Mouse (Mus musculus): ENCODE measurements around the gene Clip3. TPM values are rescaled to one million over a fixed set of nuclear protein-coding genes. Genes with fewer than 3 reads are reported as not detected.

Gene Clip3
- polyA plus RNA-seq, 1 experiment: 3.3 TPM

GRCm38 (mm10) chr7:30306083-30306779 is 14.7 kb downstream of the Clip3 start:
- no peak for DNase-seq
- Histone ChIP-seq H3K36me3 (ENCODE audit: control insufficient read depth, insufficient read depth, low read length) (no peaks in the 10 kb centered on the region), H3K27me3 (ENCODE audit: control insufficient read depth, insufficient read depth, low read length) (no peaks in the 10 kb centered on the region), H3K4me1 (replicated peaks; ENCODE audit: control insufficient read depth, insufficient read depth, low read length) (peaks cover 12% of the 10 kb centered on the region), H3K27ac (ENCODE audit: control insufficient read depth, insufficient read depth, low read length) (no peak overlapping the region), H3K4me3 (ENCODE audit: control insufficient read depth, insufficient read depth, low read length) (no peak overlapping the region)
- 89% methylated on average over 16 of the region's 16 CpGs for WGBS
- TF ChIP-seq CTCF (IDR thresholded peaks at IDR 0.05; ENCODE audit: borderline replicate concordance, control insufficient read depth, extremely low read depth, insufficient read depth, low read length, poor library complexity) (no peak), POLR2A (IDR thresholded peaks at IDR 0.05; ENCODE audit: control insufficient read depth, extremely low read depth, insufficient read depth, low read length, poor library complexity) (no peak)

- peak within 1 kb of the TSS; percentile 72 for H3K4me3 ChIP-seq (ENCODE audit: control insufficient read depth, insufficient read depth, low read length)
- WGBS: 7% methylated on average over 27 of the region's 27 CpGs
- DNase-seq: peak; percentile 93
- H3K4me1 ChIP-seq (replicated peaks; ENCODE audit: control insufficient read depth, insufficient read depth, low read length): peaks cover 12% of the 10 kb centered on the region
- TF ChIP-seq CTCF (IDR thresholded peaks at IDR 0.05; ENCODE audit: borderline replicate concordance, control insufficient read depth, extremely low read depth, insufficient read depth, low read length, poor library complexity) (0 out of 2 replicates have a peak, but pooled peaks have one; percentile 33), POLR2A (IDR thresholded peaks at IDR 0.05; ENCODE audit: control insufficient read depth, extremely low read depth, insufficient read depth, low read length, poor library complexity) (peak; percentile 66)
- H3K27ac ChIP-seq (ENCODE audit: control insufficient read depth, insufficient read depth, low read length): no peak within 1 kb of the TSS; the same call in 1 of the 2 replicates
- no peaks in the 10 kb centered on the region for H3K27me3 ChIP-seq (ENCODE audit: control insufficient read depth, insufficient read depth, low read length)
- no peaks in the 10 kb centered on the region for H3K36me3 ChIP-seq (ENCODE audit: control insufficient read depth, insufficient read depth, low read length)
Observed at GRCm38 (mm10) chr7:30308076-30309005, 16.8 kb downstream of the Clip3 start, which contains the start of gene Alkbh6. TSS of gene Alkbh6 (plus strand) at chr7:30308717.

GRCm38 (mm10) chr7:30309395-30310129 is 18.0 kb downstream of the Clip3 start:
- peak overlapping the region; percentile 72 for H3K4me3 ChIP-seq (ENCODE audit: control insufficient read depth, insufficient read depth, low read length)
- TF ChIP-seq POLR2A (IDR thresholded peaks at IDR 0.05; ENCODE audit: control insufficient read depth, extremely low read depth, insufficient read depth, low read length, poor library complexity): no peak
- no peak for TF ChIP-seq CTCF (IDR thresholded peaks at IDR 0.05; ENCODE audit: borderline replicate concordance, control insufficient read depth, extremely low read depth, insufficient read depth, low read length, poor library complexity)
- H3K4me1 ChIP-seq (replicated peaks; ENCODE audit: control insufficient read depth, insufficient read depth, low read length): peaks cover 12% of the 10 kb centered on the region
- no peak for DNase-seq
- no peak overlapping the region for H3K27ac ChIP-seq (ENCODE audit: control insufficient read depth, insufficient read depth, low read length)
- 70% methylated on average over 15 of the region's 15 CpGs for WGBS
- H3K36me3 ChIP-seq (ENCODE audit: control insufficient read depth, insufficient read depth, low read length): no peaks in the 10 kb centered on the region
- H3K27me3 ChIP-seq (ENCODE audit: control insufficient read depth, insufficient read depth, low read length): no peaks in the 10 kb centered on the region

GRCm38 (mm10) chr7:30310136-30310535 is 18.6 kb downstream of the Clip3 start:
- Histone ChIP-seq H3K27me3 (ENCODE audit: control insufficient read depth, insufficient read depth, low read length) (no peaks in the 10 kb centered on the region), H3K36me3 (ENCODE audit: control insufficient read depth, insufficient read depth, low read length) (no peaks in the 10 kb centered on the region), H3K4me3 (ENCODE audit: control insufficient read depth, insufficient read depth, low read length) (no peak overlapping the region), H3K27ac (ENCODE audit: control insufficient read depth, insufficient read depth, low read length) (no peak overlapping the region), H3K4me1 (replicated peaks; ENCODE audit: control insufficient read depth, insufficient read depth, low read length) (peaks cover 12% of the 10 kb centered on the region)
- WGBS: 93% methylated on average over 12 of the region's 12 CpGs
- TF ChIP-seq CTCF (IDR thresholded peaks at IDR 0.05; ENCODE audit: borderline replicate concordance, control insufficient read depth, extremely low read depth, insufficient read depth, low read length, poor library complexity): no peak
- TF ChIP-seq POLR2A (IDR thresholded peaks at IDR 0.05; ENCODE audit: control insufficient read depth, extremely low read depth, insufficient read depth, low read length, poor library complexity): no peak
- DNase-seq: no peak

- TF ChIP-seq POLR2A (IDR thresholded peaks at IDR 0.05; ENCODE audit: control insufficient read depth, extremely low read depth, insufficient read depth, low read length, poor library complexity) (no peak), CTCF (IDR thresholded peaks at IDR 0.05; ENCODE audit: borderline replicate concordance, control insufficient read depth, extremely low read depth, insufficient read depth, low read length, poor library complexity) (no peak)
- no peak for DNase-seq
- Histone ChIP-seq H3K36me3 (ENCODE audit: control insufficient read depth, insufficient read depth, low read length) (no peaks in the 10 kb centered on the region), H3K4me3 (ENCODE audit: control insufficient read depth, insufficient read depth, low read length) (no peak overlapping the region), H3K27ac (ENCODE audit: control insufficient read depth, insufficient read depth, low read length) (no peak overlapping the region), H3K27me3 (ENCODE audit: control insufficient read depth, insufficient read depth, low read length) (no peaks in the 10 kb centered on the region), H3K4me1 (replicated peaks; ENCODE audit: control insufficient read depth, insufficient read depth, low read length) (peaks cover 8% of the 10 kb centered on the region)
- 91% methylated on average over 27 of the region's 27 CpGs for WGBS
Observed at GRCm38 (mm10) chr7:30313666-30314320, 22.3 kb downstream of the Clip3 start.
